Mouse (Mus musculus) bone marrow macrophage, adult 2 months (primary cell): ENCODE measurements around the gene Ube2n. TPM values are rescaled to one million over a fixed set of nuclear protein-coding genes. Genes with fewer than 3 reads are reported as not detected.

Source experiments
- H3K27ac ChIP-seq: 2 replicates; pipeline ENCODE4 v1.5.1; 2012; ENCODE audit warnings: low read depth, low read length; ENCODE audit not compliant: insufficient read depth
- H3K4me1 ChIP-seq: 2 replicates; pipeline ENCODE4 v1.6.1; 2012; ENCODE audit warnings: low read length; ENCODE audit not compliant: control insufficient read depth, insufficient read depth
- H3K4me3 ChIP-seq: 2 replicates; pipeline ENCODE4 v1.5.1; 2012; ENCODE audit warnings: mild to moderate bottlenecking, low read length, moderate library complexity; ENCODE audit not compliant: insufficient read depth
- CTCF ChIP-seq: IDR thresholded peaks from 2 replicates; pipeline ENCODE4 v1.5.1; 2012; ENCODE audit warnings: low read depth, mild to moderate bottlenecking, low read length, moderate library complexity
- POLR2A ChIP-seq: IDR thresholded peaks from 2 replicates; pipeline ENCODE4 v1.6.1; 2012; ENCODE audit warnings: mild to moderate bottlenecking, low read depth, low read length, borderline replicate concordance
- polyA plus RNA-seq: library from polyadenylated mRNA; stranded (reverse); fragments of >200 nt; gene quantifications from 2 replicates; pipeline ENCODE4 v1.2.4, GENCODE M21; 2012; ENCODE audit not compliant: missing spikeins, insufficient read depth, insufficient read length

Gene Ube2n
- polyA plus RNA-seq = 116 and 121 TPM in 2 replicates

- TF ChIP-seq POLR2A (no peak), CTCF (no peak)
- Histone ChIP-seq H3K27ac (peak within 1 kb of the TSS; percentile 88), H3K4me3 (peak within 1 kb of the TSS; percentile 93), H3K4me1 (peaks cover 21% of the 10 kb centered on the region)
These were observed at the start of gene Ube2n for GRCm38 (mm10) chr10:95514656-95515292. Ube2n (plus strand) TSS chr10:95515145.

- TF ChIP-seq POLR2A (no peak), CTCF (no peak)
- Histone ChIP-seq H3K4me1 (peaks cover 6% of the 10 kb centered on the region), H3K27ac (no peak overlapping the region), H3K4me3 (no peak overlapping the region)
These were observed 49.5 kb upstream of the Ube2n start for GRCm38 (mm10) chr10:95465485-95465896.

- H3K27ac ChIP-seq = no peak overlapping the region
- TF ChIP-seq POLR2A (no peak), CTCF (no peak)
- H3K4me1 ChIP-seq = peaks cover 6% of the 10 kb centered on the region
- H3K4me3 ChIP-seq = no peak overlapping the region
These were observed 46.1 kb upstream of the Ube2n start for GRCm38 (mm10) chr10:95468894-95469293.

- Histone ChIP-seq H3K4me1 (no peaks in the 10 kb centered on the region), H3K4me3 (no peak overlapping the region), H3K27ac (no peak overlapping the region)
- no peak for TF ChIP-seq CTCF
- no peak for TF ChIP-seq POLR2A
These were observed 43.8 kb upstream of the Ube2n start for GRCm38 (mm10) chr10:95471186-95471585.

GRCm38 (mm10) chr10:95471889-95472547 is 42.9 kb upstream of the Ube2n start:
- no peak for TF ChIP-seq CTCF
- no peak for TF ChIP-seq POLR2A
- H3K4me3 ChIP-seq = no peak overlapping the region
- H3K4me1 ChIP-seq = no peaks in the 10 kb centered on the region
- no peak overlapping the region for H3K27ac ChIP-seq

- Histone ChIP-seq H3K4me3 (no peak overlapping the region), H3K27ac (no peak overlapping the region), H3K4me1 (no peaks in the 10 kb centered on the region)
- no peak for TF ChIP-seq POLR2A
- TF ChIP-seq CTCF = peak; percentile 85; the same call in 1 of the 2 replicates
These were observed 39.0 kb upstream of the Ube2n start for GRCm38 (mm10) chr10:95475923-95476322.

GRCm38 (mm10) chr10:95477516-95477915 is 37.4 kb upstream of the Ube2n start:
- no peaks in the 10 kb centered on the region for H3K4me1 ChIP-seq
- H3K27ac ChIP-seq = no peak overlapping the region
- no peak overlapping the region for H3K4me3 ChIP-seq
- no peak for TF ChIP-seq CTCF
- TF ChIP-seq POLR2A = no peak

GRCm38 (mm10) chr10:95489653-95490052 is 25.3 kb upstream of the Ube2n start:
- no peaks in the 10 kb centered on the region for H3K4me1 ChIP-seq
- no peak overlapping the region for H3K27ac ChIP-seq
- no peak overlapping the region for H3K4me3 ChIP-seq
- TF ChIP-seq POLR2A (no peak), CTCF (0 out of 2 replicates have a peak, but pooled peaks have one; percentile 20)

- Histone ChIP-seq H3K27ac (no peak overlapping the region), H3K4me1 (no peaks in the 10 kb centered on the region), H3K4me3 (no peak overlapping the region)
- TF ChIP-seq POLR2A = no peak
- no peak for TF ChIP-seq CTCF
These were observed 20.7 kb upstream of the Ube2n start for GRCm38 (mm10) chr10:95494268-95494667.

GRCm38 (mm10) chr10:95501033-95501432 is 13.9 kb upstream of the Ube2n start:
- Histone ChIP-seq H3K27ac (peak overlapping the region; percentile 77), H3K4me3 (peak overlapping the region; percentile 100), H3K4me1 (no peaks in the 10 kb centered on the region; the same call in 1 of the 2 replicates)
- TF ChIP-seq CTCF = no peak
- no peak for TF ChIP-seq POLR2A
